Mouse (Mus musculus) ES-E14 (cell line): Measurements from ENCODE around the gene Kcne1l.
A peak's percentile ranks its signal among the peaks of the same experiment; 100 is the strongest.

Experiments
- CHD2 ChIP-seq: IDR thresholded peaks from 2 replicates; pipeline ENCODE4 v1.6.1; 2014; ENCODE audit warnings: mild to moderate bottlenecking, low read depth, low read length, inconsistent platforms
- HCFC1 ChIP-seq: IDR thresholded peaks from 2 replicates; pipeline ENCODE4 v1.6.1; 2012; ENCODE audit warnings: low read length, inconsistent platforms, borderline replicate concordance; ENCODE audit not compliant: insufficient read depth
- MAFK ChIP-seq: IDR thresholded peaks from 2 replicates; pipeline ENCODE4 v1.6.1; 2014; ENCODE audit warnings: mild to moderate bottlenecking, low read depth, low read length, inconsistent platforms; ENCODE audit not compliant: insufficient read depth
- ZC3H11A ChIP-seq: IDR thresholded peaks from 2 replicates; pipeline ENCODE4 v1.6.1; 2012; ENCODE audit warnings: low read depth, mild to moderate bottlenecking, inconsistent platforms, low read length, borderline replicate concordance
- ZNF384 ChIP-seq: IDR thresholded peaks from 2 replicates; pipeline ENCODE4 v1.6.1; 2012; ENCODE audit warnings: low read depth, low read length, inconsistent platforms

GRCm38 (mm10) chrX:142314307-142315024 lies 8.4 kb upstream of the Kcne1l start:
- TF ChIP-seq HCFC1 (no peak), CHD2 (no peak), ZNF384 (no peak), MAFK (no peak), ZC3H11A (peak; percentile 59)
